Mouse (Mus musculus) heart, postnatal 25 days (tissue): Measurements from ENCODE around the gene Trim16. TPM values are rescaled to one million over a fixed set of nuclear protein-coding genes. Genes with fewer than 3 reads are reported as not detected.

Source experiments
- DNase-seq: peaks from one replicate; pipeline ENCODE4 v3.0.0; 2022; ENCODE audit warnings: low spot score
- intact Hi-C: fragments of 180-260 bp; cut with DNase I; formaldehyde crosslinking; loops from one replicate; pipeline ENCODE4 v1.15.1; 2025
- total RNA-seq, 2 experiments: library from RNA; stranded (reverse); gene quantifications; 2 replicates each; pipeline ENCODE4 v1.2.3; 2021

Trim16 gene
- total RNA-seq: 1 to 10 TPM; 5.4 to 6.5 TPM

DNA sequence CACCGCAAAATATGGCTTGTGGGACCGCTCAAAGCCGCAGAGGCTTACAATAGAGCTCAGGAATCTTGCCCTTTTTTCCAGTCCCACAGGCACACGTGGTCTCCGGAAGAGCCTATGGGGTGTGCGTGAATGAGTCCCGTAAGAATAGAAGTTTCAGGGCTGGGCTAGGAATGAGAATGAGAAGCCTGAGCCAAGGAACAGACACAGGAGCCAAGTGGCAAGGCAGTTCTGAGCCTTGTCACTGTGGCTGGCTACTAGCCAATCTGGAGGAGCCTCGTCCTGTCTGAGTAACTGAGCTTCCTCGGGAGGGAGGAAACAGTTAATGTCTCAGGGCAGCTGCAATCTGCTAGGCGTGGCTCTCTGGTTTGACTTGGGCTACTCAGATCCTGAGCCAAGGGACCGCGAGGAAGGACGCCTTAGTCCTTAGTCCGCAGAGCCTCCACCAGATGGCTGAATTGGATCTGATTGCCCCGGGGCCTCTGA is at the start of gene Trim16:
Trim16 (plus strand) TSS at position 173 of the 483 bp plus-strand sequence.
- intact Hi-C loops: no loop called here
- peak; percentile 75 for DNase-seq

DNA sequence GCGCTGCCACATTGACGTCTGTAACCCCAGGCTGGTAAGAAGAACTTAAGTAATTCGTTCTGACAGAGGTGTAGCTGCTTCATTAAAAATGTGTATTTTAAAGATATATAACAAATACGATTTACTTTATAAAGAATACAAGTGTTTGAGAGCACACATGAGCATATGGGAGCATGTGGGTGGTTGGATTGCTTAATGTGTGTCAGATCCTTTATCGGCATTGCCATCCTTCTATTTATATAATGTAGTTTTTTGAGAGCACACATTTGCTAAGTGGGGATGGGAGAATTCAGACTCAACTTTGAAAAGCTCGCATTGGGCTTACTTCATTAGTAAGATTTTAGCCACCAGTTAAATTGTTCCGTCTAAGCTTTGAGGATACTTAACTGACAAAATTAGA is 43.5 kb upstream of the Trim16 start:
- intact Hi-C loops: no loop called here

DNA sequence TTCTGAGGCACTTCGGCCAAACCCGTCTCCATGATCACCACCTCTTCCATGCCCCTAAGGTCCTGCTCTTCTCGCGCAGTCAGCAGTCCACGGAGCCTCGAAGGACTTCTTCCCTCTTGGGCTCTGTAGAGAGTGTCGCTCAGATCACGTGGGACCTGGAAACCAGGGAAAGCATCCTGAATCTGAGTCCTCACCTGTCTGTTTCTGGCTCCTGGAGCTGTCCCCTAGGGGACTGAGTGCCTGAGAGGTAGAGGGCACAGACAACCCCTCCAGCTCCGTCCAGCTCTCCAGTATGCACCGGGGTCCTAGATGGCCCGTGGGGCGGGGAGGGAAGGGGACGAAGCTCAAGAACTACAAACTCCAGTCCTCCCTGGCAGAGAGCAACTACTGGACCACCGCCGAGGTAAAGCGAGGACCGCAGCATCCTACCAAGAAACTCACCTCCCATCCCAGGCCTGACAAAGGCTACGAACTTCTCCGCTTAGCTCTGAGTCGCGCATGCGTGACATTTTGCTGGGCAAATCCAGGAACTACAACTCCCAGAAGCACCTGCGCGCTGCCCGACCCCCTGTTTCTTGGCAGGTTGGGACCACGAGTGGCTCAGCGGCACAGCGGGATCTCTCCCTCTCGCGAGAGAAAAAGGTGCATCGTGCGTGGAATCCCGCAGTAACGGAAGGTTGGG is 31.0 kb upstream of the Trim16 start, which contains the start of gene Zfp286:
Zfp286 (minus strand) TSS at position 528 of the 682 bp plus-strand sequence.
- DNase-seq: peak; percentile 74
- intact Hi-C loops: no loop called here

More for the DNA sequence above, 43.5 kb upstream of the Trim16 start:
- DNase-seq: no peak

DNA sequence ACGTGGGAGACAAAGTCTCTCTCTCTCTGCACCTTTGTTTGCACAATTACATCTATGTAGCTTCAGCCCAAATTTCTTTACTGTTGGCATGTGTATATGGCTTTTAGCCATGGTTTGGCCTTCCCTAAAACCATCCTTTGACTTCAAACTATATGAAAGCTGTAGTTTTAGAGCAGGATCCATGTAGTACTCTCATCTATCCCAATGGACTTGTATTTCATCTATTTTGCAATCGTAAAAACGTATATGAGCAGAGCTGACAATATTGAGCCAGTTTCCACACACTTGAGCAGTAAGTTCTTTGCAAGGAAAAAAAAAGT is 30.5 kb upstream of the Trim16 start:
- intact Hi-C loops: no loop called here

DNA sequence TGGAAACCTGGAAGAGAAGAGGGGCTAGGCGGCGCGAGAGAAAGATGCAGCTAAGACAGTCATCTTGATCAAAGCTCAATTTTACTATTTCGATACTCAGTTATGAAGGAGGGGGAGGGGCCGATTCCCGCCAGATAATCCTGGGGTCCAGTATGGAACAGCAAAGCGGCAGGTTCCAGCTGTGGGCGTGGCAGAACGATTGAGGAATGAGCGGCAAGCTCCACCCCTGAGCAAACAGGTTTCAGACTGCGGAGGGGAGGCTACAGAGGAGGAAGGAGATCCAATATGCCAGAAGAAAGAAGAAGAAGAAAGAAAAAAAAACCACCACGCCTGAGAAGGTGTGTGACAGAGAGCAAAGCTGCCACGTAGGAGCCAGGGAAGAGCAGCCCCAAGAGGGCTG is 15.9 kb upstream of the Trim16 start:
- intact Hi-C loops: no loop called here
- DNase-seq: no peak

More for the DNA sequence above, 30.5 kb upstream of the Trim16 start:
- no peak for DNase-seq

DNA sequence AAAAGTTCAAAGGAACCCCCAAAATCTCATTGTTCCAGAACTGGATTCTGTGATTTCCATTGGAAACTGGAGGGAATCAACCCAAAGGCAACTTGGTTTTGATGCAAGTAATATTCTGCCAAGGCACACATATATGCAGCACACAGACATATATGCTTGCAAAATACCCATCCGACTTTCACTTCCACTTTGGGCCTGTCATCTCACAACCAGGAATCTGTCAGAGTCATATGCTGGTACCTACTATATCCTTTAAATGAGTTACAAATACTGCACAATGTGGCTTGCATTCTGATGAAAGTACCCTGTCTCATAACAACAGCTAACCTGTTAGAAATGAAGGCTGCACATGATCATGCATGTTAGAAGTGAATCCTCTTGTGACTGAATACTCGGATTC is 12.1 kb upstream of the Trim16 start:
- no peak for DNase-seq
- intact Hi-C loops: loop anchor here (2.0 kb wide), 1 partner anchor 51 kb away; no protein-coding TSS in a partner anchor

DNA sequence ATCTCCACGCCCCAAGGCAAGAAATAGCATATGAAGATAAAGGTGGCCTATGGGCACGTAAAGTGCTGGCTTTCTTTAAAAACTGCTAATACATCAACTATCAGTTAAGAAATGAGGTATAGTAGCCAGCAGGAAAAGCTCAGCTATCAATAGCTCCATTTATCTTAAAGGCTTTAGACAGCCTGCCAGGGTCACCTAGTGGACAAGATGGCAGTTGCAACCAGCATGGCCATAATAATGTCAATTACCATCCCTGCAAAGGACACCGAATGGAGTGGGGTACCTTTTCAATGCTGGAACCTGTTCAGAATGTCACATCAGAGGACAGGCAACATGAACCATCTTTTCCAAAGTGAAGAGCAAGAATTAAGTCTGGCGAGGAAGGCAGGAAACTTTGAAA is 10.8 kb upstream of the Trim16 start:
- intact Hi-C loops: loop anchor here (2.0 kb wide), 1 partner anchor 52 kb away; no protein-coding TSS in a partner anchor
- DNase-seq: no peak

DNA sequence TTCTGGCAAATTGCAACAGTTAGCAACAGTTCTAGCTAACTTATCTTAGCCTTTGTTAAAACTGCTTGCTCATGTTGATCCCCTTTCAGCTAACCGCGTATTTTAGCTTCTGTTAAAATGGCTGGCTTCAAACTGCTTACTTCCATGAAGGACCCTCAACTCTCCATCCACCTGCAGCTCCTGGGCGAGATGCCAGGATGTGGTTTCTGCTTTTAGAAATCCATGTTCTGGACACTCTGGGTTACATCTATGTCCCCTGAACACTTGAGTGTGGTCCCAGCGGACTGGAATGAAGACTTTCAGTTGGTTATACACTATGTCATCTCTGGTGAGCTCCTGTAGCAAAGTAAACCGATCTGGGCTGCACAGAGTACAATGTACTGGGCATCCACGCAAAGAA is 7.8 kb upstream of the Trim16 start:
- intact Hi-C loops: no loop called here
- DNase-seq: no peak

DNA sequence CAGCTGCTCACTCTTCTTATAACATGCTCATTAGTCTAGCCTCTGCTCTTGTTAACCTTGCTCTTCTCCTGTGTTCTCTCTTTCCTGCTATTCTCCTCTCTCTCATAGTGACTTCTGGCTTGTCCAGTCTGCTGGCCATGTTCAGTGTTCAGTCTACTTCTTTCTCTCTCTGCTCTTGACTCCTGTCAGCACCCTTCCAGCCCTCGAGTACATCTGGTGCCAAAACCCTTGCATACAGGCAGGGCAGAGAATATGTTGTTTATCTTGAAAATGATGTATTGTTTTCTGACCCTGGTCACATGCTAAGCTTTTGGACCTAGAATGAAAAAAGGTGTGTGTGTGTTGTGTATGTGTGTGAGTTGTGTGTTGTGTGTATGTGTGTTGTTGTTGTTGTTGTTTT is 6.5 kb upstream of the Trim16 start:
- DNase-seq: no peak

DNA sequence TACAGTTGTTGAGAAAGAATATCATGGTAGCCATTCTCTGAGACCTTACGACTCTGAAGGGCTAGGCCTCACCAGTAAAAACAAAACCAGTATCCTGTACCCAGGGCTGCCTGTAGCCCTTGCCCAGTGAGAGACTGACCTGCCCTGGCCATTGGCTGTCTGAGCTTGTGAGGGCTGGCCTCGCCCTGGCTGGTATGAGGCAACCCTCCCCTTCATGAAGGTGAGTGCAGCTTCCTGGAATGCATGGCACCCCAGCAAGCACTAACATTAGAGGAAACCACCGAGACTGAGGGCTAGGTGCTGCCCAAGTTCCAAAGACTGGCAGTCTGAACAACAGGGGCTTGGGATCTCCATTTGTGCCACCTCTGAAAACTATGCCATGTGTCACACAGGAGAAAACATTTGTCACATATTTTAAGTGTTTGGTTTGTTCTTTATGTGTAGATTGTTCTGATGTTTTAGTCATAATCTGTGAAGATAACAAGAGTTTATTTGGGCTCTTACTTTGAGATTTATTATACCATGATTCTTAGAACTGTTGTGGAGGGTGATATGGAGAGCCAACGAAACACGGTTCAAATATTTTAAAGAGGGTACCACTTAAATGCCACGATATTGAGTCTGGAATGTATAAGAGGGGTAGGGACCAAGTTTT is 5.9 kb upstream of the Trim16 start:
- intact Hi-C loops: no loop called here
- DNase-seq: no peak

More for the DNA sequence above, 6.5 kb upstream of the Trim16 start:
- intact Hi-C loops: no loop called here

DNA sequence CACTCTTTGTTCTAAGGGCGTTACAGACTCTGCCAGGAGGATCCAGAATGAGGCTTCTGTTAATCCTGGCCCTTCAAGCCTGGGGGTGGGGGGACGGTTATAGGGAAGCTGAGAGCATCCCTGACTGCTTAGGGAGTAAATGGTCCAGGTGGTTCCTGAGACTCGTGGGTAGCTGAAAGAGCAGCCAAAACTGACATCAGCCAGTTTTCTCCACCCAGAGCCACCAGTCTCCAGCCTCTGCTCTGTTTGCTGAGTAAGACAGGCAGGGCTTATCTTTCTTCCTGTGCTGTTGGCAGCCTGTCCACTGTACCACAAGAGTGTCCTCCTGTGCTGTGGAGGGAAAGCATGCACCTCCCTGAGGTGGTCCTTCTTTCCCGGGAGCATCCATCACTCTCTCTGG is 5.4 kb upstream of the Trim16 start:
- intact Hi-C loops: no loop called here
- no peak for DNase-seq

DNA sequence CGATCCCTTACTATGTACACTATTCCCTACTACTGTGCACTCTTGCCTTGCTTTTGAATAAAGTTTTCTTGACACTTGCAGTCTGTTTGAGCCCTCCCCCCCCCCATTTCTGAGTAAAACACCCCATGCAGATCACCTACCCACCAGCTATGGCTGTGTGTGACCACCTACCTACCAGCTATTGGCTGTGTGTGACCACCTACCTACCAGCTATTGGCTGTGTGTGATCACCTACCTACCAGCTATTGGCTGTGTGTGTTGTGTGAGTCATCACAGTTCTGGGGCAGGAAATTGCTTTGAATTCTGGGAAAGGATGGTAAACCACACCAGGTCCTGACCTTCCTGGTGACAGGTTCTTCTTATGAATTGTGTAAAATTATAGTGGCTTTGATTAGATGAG is 4.6 kb upstream of the Trim16 start:
- intact Hi-C loops: no loop called here

DNA sequence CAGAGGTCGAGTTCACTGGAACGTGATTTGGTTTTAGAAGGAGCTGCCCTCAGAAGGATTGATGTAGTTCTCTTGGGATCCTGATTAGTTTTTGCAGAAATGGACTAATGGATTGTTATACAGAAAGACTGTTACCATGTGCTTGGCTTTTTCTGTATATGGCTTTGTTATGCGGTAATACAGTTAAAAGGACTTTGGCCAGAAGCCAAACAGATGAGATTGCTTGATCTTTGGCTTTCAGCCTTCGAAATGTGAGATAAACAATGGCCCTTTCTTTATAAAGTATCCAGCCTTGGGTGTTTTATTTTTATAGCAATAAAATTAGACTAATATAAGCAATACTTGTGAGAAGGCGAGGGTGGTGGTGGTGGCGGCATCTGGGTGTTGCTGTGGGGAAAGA is 3.4 kb upstream of the Trim16 start:
- intact Hi-C loops: no loop called here
- DNase-seq: no peak

More for the DNA sequence above, 4.6 kb upstream of the Trim16 start:
- no peak for DNase-seq

DNA sequence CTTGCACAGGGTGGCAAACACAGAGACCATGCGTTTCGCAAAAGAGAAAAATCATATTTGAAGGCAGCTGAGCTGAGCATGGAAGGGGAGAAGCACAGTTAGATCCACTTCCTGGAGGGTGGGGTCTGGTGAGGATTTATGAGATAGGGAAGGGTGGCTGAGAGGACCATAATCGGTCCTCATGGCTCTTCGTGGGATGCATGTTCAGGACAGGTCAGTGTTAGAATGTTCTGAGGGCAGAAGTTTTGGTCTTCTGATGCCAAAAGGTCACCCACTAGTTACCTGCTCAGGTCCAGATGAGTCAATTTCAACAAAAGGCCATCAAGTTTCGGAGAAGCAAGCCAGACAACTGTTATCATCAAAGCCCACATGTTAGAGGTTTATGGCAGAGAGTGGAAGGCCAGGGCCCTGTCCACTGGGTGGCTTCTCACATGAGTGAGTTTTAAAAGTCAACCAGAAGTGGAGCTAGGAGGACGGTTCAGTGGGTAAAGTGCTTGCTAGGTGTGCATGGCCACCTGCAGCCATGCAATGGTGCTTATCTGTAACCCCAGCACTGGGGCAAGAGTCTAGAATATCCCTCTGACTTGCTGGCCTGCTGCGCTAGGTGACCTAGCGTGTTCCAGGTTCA is 858 bp upstream of the Trim16 start:
- intact Hi-C loops: no loop called here

DNA sequence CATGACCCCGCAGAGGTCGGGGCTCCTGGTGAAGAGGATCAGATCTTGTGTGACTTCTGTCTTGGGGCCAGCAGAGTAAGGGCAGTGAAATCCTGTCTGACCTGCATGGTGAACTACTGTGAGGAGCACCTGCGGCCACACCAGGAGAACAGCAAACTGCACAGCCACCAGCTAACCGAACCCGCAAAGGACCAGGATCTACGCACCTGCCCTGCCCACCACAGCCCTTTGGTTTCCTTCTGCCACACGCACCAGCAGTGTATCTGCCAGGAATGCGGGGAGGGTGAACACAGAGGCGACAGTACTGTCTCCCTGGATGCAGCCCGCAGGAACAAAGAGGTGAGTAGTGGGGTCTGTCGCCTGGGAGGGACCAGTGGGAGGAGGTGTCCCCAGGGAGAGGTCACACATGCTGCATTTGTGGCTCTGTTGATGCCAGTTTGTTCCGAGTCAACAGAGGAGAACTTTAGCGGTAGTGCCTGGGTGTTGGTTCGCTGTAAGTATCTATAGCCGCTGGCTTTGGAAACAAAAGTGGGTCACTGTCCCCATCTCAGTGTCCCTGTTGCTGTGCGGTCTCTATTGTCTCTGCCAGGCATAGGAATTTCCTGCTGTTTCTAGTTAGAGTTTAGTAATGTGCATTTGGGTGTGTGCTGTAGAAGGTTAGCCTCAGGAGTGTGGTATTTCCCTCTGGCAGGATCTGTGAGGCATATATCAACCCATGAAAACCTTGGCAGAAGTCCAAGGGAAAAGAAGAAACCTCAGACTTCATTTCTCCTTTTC is 818 bp downstream of the Trim16 start:
- peak; percentile 10 for DNase-seq
- intact Hi-C loops: no loop called here

More for the DNA sequence above, 858 bp upstream of the Trim16 start:
- no peak for DNase-seq

DNA sequence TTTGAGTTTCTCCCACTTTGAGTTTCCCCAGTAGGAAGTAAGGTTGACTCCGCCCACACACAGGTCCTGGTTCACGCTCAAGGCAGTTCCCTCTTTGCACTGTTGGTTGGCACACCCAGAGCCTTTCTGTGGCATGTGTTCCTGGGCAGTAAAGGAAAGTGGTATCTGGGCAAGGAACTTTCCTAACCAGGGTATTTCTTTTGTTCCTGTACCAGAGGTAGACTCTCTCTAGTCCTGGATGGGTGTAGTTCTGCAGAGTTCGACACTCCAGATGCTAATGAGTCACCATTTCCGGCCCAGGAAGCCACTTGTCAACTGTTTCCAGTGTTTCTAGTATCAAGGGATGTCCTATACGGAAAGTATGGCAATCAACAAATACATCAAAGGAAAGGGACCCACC is 1.9 kb downstream of the Trim16 start:
- peak; percentile 14 for DNase-seq
- intact Hi-C loops: loop anchor here (2.0 kb wide), 1 partner anchor 55 kb away; no protein-coding TSS in a partner anchor

DNA sequence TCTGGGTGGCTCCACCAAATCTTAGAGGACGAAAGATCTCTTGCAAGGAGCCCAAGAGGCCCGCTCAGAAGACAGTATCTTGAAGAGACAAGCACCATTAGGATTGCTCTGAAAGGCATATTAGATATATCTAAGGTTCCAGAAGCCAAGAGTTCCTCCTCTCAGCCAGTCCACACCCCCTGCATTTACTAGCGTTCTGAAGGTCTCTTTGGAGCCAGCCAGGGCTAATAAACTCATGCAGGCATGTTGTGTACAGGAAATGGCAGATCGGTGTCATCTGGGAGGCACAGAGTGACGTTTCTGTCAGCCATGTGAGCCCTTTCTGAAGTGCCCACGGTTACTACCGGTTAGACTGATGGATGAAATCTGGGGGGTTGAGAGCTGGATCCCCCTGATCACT is 4.2 kb downstream of the Trim16 start:
- intact Hi-C loops: no loop called here
- no peak for DNase-seq

DNA sequence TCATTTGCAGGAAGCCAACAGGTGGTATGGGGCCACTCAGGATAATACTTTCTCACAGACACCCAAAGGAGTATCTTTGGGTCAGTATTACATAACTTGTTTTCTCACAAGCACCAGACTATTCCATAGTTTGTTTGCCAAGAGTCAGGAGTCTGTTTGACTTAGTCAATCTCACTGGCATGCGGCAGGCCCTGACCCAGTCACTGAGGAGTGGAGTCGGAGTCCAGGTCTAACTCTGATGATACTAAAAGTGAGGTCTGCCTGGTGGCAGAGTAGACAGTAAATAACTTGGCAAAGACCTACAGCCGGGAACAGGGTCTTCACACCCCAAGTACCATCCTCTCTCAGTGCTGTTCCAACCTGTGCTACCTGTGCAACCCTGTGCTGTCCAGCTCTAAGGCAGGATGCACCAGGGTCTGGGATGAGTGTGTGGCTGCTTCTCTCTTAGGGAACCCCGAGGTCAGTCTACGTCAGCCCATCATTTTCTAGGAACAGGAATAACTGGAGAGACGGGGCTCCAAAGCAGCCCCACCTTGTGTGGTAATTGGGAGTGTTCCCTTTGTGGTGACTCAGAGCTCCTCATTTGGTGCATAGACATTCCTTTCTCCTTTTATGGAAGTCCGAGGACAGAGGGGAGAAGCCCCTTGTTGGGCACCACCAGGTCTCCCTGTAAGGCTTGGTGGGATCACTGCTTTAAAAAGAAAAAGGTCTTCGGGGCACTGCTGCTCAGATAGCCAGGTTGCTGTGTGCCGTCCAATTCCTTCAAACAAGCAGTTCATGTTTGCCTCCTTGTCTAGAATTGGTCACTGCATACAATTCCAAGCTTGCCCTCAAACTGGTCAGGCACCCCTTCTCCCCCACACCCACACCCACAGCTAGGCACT is 5.4 kb downstream of the Trim16 start:
- intact Hi-C loops: no loop called here
- no peak for DNase-seq

DNA sequence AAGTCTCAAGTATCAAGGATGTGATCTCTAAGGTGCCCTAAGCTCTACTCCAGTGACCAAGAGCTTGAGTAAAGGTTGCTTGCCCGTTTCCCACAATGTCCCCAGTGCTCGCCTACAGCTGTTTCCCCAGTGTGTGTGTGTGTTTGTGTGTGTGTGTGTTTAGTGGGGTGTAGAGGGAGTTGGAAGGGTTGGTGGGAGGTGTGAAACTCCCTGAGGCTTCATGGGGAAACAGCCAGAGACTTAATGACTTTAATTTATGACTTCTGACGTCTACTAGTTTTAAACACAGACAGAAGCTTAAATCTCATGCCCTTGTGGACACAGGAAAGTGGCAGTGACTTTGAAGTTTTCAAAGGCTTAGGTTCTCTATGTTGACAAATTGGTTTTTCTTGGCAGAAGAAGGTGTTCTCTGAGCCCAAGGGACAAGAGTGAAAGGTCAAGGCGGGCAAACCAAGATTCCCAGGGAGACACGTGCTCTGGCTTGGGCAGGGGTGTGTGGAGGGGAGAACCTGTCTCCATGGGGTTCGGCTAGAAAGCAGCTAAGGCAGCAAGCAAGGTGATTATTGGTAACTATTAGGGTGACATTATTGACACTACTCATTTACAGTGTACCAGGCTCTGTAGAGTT is 6.2 kb downstream of the Trim16 start:
- intact Hi-C loops: no loop called here
- DNase-seq: no peak
